Mouse (Mus musculus) kidney, adult 2 months (tissue): ENCODE data around the gene Hoxd3.

Experiments used
- CTCF ChIP-seq: fragments of 200-500 bp; conservative IDR thresholded peaks from 2 replicates; pipeline ENCODE4 v1.5.1; 2011; ENCODE audit warnings: low read depth, mild to moderate bottlenecking, control low read depth, low read length, moderate library complexity, mixed read lengths; ENCODE audit not compliant: insufficient read depth, insufficient read length
- POLR2A ChIP-seq: fragments of 200-500 bp; IDR thresholded peaks from one replicate; pipeline ENCODE4 v1.6.1; 2011; ENCODE audit warnings: low read depth, low read length, control low read depth

DNA sequence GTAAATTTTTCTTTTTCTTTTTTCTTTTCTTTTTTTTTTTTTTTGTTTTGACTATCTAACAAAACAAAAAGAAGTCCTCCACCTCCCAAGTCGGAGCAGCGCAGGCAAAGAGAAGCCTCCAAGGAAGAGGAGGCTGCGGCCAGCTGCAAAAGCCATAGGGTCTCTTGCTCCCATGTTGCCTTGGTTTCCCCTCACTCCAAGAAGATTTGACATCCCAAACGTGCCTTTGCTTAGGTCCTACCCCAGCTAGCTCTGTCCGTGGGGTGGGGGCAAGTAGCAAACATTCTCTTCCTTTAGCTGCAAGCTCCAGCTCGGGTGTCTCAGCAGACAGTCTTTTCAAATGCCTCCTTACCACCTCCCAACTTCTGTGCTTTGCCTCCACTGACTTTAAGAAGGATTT is 22.0 kb downstream of the Hoxd3 start:
- TF ChIP-seq POLR2A (no peak), CTCF (no peak)
